Mouse (Mus musculus) right cerebral cortex, postnatal 25 days (tissue): ENCODE measurements around the gene Cd1d1.

Experiments
- DNase-seq: peaks from one replicate; pipeline ENCODE4 v3.0.0; 2022

Cd1d1 gene

GRCm38 (mm10) chr3:86960656-86961394 is 38.4 kb downstream of the Cd1d1 start:
- no peak for DNase-seq

- no peak for DNase-seq
Measured at GRCm38 (mm10) chr3:86959088-86959487, 40.2 kb downstream of the Cd1d1 start.

DNA sequence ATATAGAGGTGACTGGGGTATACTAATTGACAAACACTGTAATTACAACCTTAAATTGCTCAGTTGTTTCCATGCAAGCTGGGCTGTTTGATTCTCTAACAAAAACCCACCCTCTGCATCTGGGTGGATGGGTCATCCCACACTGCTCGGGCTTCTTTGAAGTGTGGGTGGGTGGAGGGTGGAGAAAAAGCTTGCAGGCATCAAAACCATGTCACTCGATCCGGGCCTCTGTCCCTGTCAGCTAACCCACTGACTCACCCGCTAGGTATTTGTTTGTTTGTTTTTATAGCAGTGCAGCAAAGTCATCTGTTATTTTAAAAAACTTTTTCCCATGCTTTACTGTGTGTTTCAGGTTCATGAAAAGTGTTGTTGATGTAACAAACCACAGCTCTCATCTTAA is 43.9 kb downstream of the Cd1d1 start:
- DNase-seq = no peak

- no peak for DNase-seq
Measured at GRCm38 (mm10) chr3:86954521-86954920, 44.7 kb downstream of the Cd1d1 start.

- DNase-seq = no peak
Measured at GRCm38 (mm10) chr3:86953819-86954218, 45.4 kb downstream of the Cd1d1 start.

DNA sequence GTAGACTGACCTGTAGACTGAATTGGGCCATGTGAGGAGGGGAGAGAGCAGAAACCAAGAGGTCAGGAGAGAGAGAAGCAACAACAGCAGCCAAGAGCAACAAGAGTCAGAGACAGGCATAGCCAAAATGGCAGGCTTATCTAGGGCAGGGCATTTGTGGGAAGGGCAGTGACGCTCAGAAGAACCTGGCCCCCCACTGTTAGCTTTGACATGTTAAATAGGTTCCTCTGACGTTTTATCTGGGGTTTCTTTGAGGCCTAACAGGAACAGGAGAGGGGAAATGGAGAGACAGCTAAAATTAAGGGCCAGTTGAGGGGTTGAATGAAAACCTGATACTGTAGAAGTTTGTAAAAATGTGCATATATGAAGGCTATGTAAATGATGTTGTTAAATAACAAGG is 48.6 kb downstream of the Cd1d1 start:
- DNase-seq = no peak
